Mouse (Mus musculus): ENCODE results near the gene Setd1a. TPM values are rescaled to one million over a fixed set of nuclear protein-coding genes. Genes with fewer than 3 reads are reported as not detected.

The Setd1a gene
- polyA plus RNA-seq, 1 experiment from 2014 or later, result 26.0 TPM

- Histone ChIP-seq H3K36me3 (ENCODE audit: control insufficient read depth, insufficient read depth, low read length) (peaks cover 29% of the 10 kb centered on the region), H3K9me3 (ENCODE audit: control insufficient read depth, low read length) (no peaks in the 10 kb centered on the region), H3K4me1 (replicated peaks; ENCODE audit: control insufficient read depth, insufficient read depth, low read length) (no peaks in the 10 kb centered on the region; the same call in 1 of the 2 replicates), H3K9ac (ENCODE audit: low read depth, low read length) (no peak overlapping the region), H3K4me2 (no peak overlapping the region), H3K27me3 (replicated peaks; ENCODE audit: control insufficient read depth, insufficient read depth, low read length) (no peaks in the 10 kb centered on the region), H3K4me3 (ENCODE audit: low read depth, low read length) (no peak overlapping the region), H3K27ac (ENCODE audit: low read depth, low read length) (no peak overlapping the region)
- WGBS, result 82% methylated on average over 3 of the region's 3 CpGs
- no peak for DNase-seq (ENCODE audit: low spot score)
- no peak for ATAC-seq (replicated peaks; ENCODE audit: low FRiP score)
Observed at GRCm38 (mm10) chr7:127760478-127760877, 16.0 kb upstream of the Setd1a start.

GRCm38 (mm10) chr7:127761026-127761425 lies 15.4 kb upstream of the Setd1a start:
- 27% methylated on average over 7 of the region's 7 CpGs for WGBS

GRCm38 (mm10) chr7:127763642-127764041 lies 12.8 kb upstream of the Setd1a start:
- Histone ChIP-seq H3K9ac (ENCODE audit: low read depth, low read length) (no peak overlapping the region), H3K36me3 (ENCODE audit: control insufficient read depth, insufficient read depth, low read length) (peaks cover 13% of the 10 kb centered on the region; the same call in 1 of the 2 replicates), H3K4me2 (no peak overlapping the region), H3K4me1 (replicated peaks; ENCODE audit: control insufficient read depth, insufficient read depth, low read length) (peaks cover 15% of the 10 kb centered on the region), H3K27me3 (replicated peaks; ENCODE audit: control insufficient read depth, insufficient read depth, low read length) (no peaks in the 10 kb centered on the region), H3K9me3 (ENCODE audit: control insufficient read depth, low read length) (no peaks in the 10 kb centered on the region), H3K4me3 (ENCODE audit: low read depth, low read length) (no peak overlapping the region), H3K27ac (ENCODE audit: low read depth, low read length) (no peak overlapping the region)
- DNase-seq (ENCODE audit: low spot score), result no peak
- ATAC-seq (replicated peaks; ENCODE audit: low FRiP score), result no peak
- WGBS, result 89% methylated on average over 4 of the region's 4 CpGs

More at GRCm38 (mm10) chr7:127761026-127761425, 15.4 kb upstream of the Setd1a start:
- DNase-seq (ENCODE audit: low spot score), result no peak
- Histone ChIP-seq H3K27me3 (replicated peaks; ENCODE audit: control insufficient read depth, insufficient read depth, low read length) (no peaks in the 10 kb centered on the region), H3K4me3 (ENCODE audit: low read depth, low read length) (no peak overlapping the region), H3K4me1 (replicated peaks; ENCODE audit: control insufficient read depth, insufficient read depth, low read length) (no peaks in the 10 kb centered on the region; the same call in 1 of the 2 replicates), H3K9me3 (ENCODE audit: control insufficient read depth, low read length) (no peaks in the 10 kb centered on the region), H3K27ac (ENCODE audit: low read depth, low read length) (no peak overlapping the region), H3K9ac (ENCODE audit: low read depth, low read length) (no peak overlapping the region), H3K4me2 (no peak overlapping the region), H3K36me3 (ENCODE audit: control insufficient read depth, insufficient read depth, low read length) (peaks cover 27% of the 10 kb centered on the region)
- ATAC-seq (replicated peaks; ENCODE audit: low FRiP score), result 0 out of 2 replicates have a peak, but pooled peaks have one; percentile 45

- H3K9me3 ChIP-seq (ENCODE audit: control insufficient read depth, low read length), result no peaks in the 10 kb centered on the region
- ATAC-seq (replicated peaks; ENCODE audit: low FRiP score) (no peak), DNase-seq (ENCODE audit: low spot score) (no peak)
- H3K4me1 ChIP-seq (replicated peaks; ENCODE audit: control insufficient read depth, insufficient read depth, low read length), result peaks cover 27% of the 10 kb centered on the region
- no peak overlapping the region for H3K4me2 ChIP-seq
- peaks cover 13% of the 10 kb centered on the region; the same call in 1 of the 2 replicates for H3K36me3 ChIP-seq (ENCODE audit: control insufficient read depth, insufficient read depth, low read length)
- 82% methylated on average over 2 of the region's 2 CpGs for WGBS
- H3K27me3 ChIP-seq (replicated peaks; ENCODE audit: control insufficient read depth, insufficient read depth, low read length), result no peaks in the 10 kb centered on the region
- no peak overlapping the region for H3K9ac ChIP-seq (ENCODE audit: low read depth, low read length)
- H3K27ac ChIP-seq (ENCODE audit: low read depth, low read length), result no peak overlapping the region; the same call in 1 of the 2 replicates
- no peak overlapping the region for H3K4me3 ChIP-seq (ENCODE audit: low read depth, low read length)
Observed at GRCm38 (mm10) chr7:127765756-127766155, 10.7 kb upstream of the Setd1a start.

- H3K4me3 ChIP-seq (ENCODE audit: low read depth, low read length), result peak overlapping the region; percentile 79
- no peaks in the 10 kb centered on the region for H3K27me3 ChIP-seq (replicated peaks; ENCODE audit: control insufficient read depth, insufficient read depth, low read length)
- WGBS, result 53% methylated on average over 17 of the region's 17 CpGs
- peak; percentile 67 for DNase-seq (ENCODE audit: low spot score)
- peak overlapping the region; percentile 69 for H3K9ac ChIP-seq (ENCODE audit: low read depth, low read length)
- H3K36me3 ChIP-seq (ENCODE audit: control insufficient read depth, insufficient read depth, low read length), result peaks cover 13% of the 10 kb centered on the region; the same call in 1 of the 2 replicates
- peak overlapping the region; percentile 93 for H3K27ac ChIP-seq (ENCODE audit: low read depth, low read length)
- H3K4me2 ChIP-seq, result peak overlapping the region; percentile 94
- peak; percentile 89 for ATAC-seq (replicated peaks; ENCODE audit: low FRiP score)
- no peaks in the 10 kb centered on the region for H3K9me3 ChIP-seq (ENCODE audit: control insufficient read depth, low read length)
- peaks cover 36% of the 10 kb centered on the region for H3K4me1 ChIP-seq (replicated peaks; ENCODE audit: control insufficient read depth, insufficient read depth, low read length)
Observed at GRCm38 (mm10) chr7:127766851-127767609, 9.4 kb upstream of the Setd1a start.

GRCm38 (mm10) chr7:127767671-127768345 lies 8.7 kb upstream of the Setd1a start:
- DNase-seq (ENCODE audit: low spot score) (no peak), ATAC-seq (replicated peaks; ENCODE audit: low FRiP score) (no peak; the same call in 1 of the 2 replicates)
- Histone ChIP-seq H3K4me3 (ENCODE audit: low read depth, low read length) (peak overlapping the region; percentile 79), H3K4me2 (peak overlapping the region; percentile 94), H3K27me3 (replicated peaks; ENCODE audit: control insufficient read depth, insufficient read depth, low read length) (no peaks in the 10 kb centered on the region), H3K9ac (ENCODE audit: low read depth, low read length) (peak overlapping the region; percentile 69), H3K9me3 (ENCODE audit: control insufficient read depth, low read length) (no peaks in the 10 kb centered on the region), H3K36me3 (ENCODE audit: control insufficient read depth, insufficient read depth, low read length) (peaks cover 11% of the 10 kb centered on the region; the same call in 1 of the 2 replicates), H3K4me1 (replicated peaks; ENCODE audit: control insufficient read depth, insufficient read depth, low read length) (peaks cover 36% of the 10 kb centered on the region), H3K27ac (ENCODE audit: low read depth, low read length) (peak overlapping the region; percentile 93)
- 82% methylated on average over 19 of the region's 19 CpGs for WGBS

- WGBS, result 53% methylated on average over 13 of the region's 13 CpGs
- ATAC-seq (replicated peaks; ENCODE audit: low FRiP score) (peak; percentile 3; the same call in 1 of the 2 replicates), DNase-seq (ENCODE audit: low spot score) (no peak)
- peak overlapping the region; percentile 93; the same call in 1 of the 2 replicates for H3K27ac ChIP-seq (ENCODE audit: low read depth, low read length)
- no peaks in the 10 kb centered on the region for H3K9me3 ChIP-seq (ENCODE audit: control insufficient read depth, low read length)
- peak overlapping the region; percentile 69 for H3K9ac ChIP-seq (ENCODE audit: low read depth, low read length)
- no peaks in the 10 kb centered on the region for H3K27me3 ChIP-seq (replicated peaks; ENCODE audit: control insufficient read depth, insufficient read depth, low read length)
- peaks cover 36% of the 10 kb centered on the region for H3K4me1 ChIP-seq (replicated peaks; ENCODE audit: control insufficient read depth, insufficient read depth, low read length)
- peaks cover 11% of the 10 kb centered on the region; the same call in 1 of the 2 replicates for H3K36me3 ChIP-seq (ENCODE audit: control insufficient read depth, insufficient read depth, low read length)
- peak overlapping the region; percentile 79 for H3K4me3 ChIP-seq (ENCODE audit: low read depth, low read length)
- peak overlapping the region; percentile 94 for H3K4me2 ChIP-seq
Observed at GRCm38 (mm10) chr7:127768346-127768996, 8.0 kb upstream of the Setd1a start.

- WGBS, result 3% methylated on average over 15 of the region's 16 CpGs
- Histone ChIP-seq H3K9me3 (ENCODE audit: control insufficient read depth, low read length) (no peaks in the 10 kb centered on the region), H3K36me3 (ENCODE audit: control insufficient read depth, insufficient read depth, low read length) (peaks cover 11% of the 10 kb centered on the region; the same call in 1 of the 2 replicates), H3K4me1 (replicated peaks; ENCODE audit: control insufficient read depth, insufficient read depth, low read length) (peaks cover 41% of the 10 kb centered on the region), H3K27me3 (replicated peaks; ENCODE audit: control insufficient read depth, insufficient read depth, low read length) (no peaks in the 10 kb centered on the region), H3K9ac (ENCODE audit: low read depth, low read length) (peak overlapping the region; percentile 93), H3K4me2 (peak overlapping the region; percentile 94), H3K4me3 (ENCODE audit: low read depth, low read length) (peak overlapping the region; percentile 79), H3K27ac (ENCODE audit: low read depth, low read length) (peak overlapping the region; percentile 93)
- ATAC-seq (replicated peaks; ENCODE audit: low FRiP score), result peak; percentile 19; the same call in 1 of the 2 replicates
- peak; percentile 74 for DNase-seq (ENCODE audit: low spot score)
Observed at GRCm38 (mm10) chr7:127768997-127769593, 7.4 kb upstream of the Setd1a start.

All from liver, embryonic 11.5 days (tissue).